Mouse (Mus musculus) kidney, embryonic 14.5 days (tissue): Measurements from ENCODE around the gene Izumo1. TPM values are rescaled to one million over a fixed set of nuclear protein-coding genes. Genes with fewer than 3 reads are reported as not detected.

ENCODE experiments used
- ATAC-seq: fragments of 200-750 bp; cut with Nextera tagmentation; 2 replicates; pipeline ENCODE4 v1.8.0; 2017; ENCODE audit warnings: moderate number of reproducible peaks, mild to moderate bottlenecking, moderate TSS enrichment, moderate library complexity; ENCODE audit not compliant: low FRiP score, low TSS enrichment
- H3K27ac ChIP-seq: fragments of 300-500 bp; sonication (generic); 2 replicates; pipeline ENCODE4 v1.5.1; 2014; ENCODE audit warnings: low read depth, mild to moderate bottlenecking, low read length, moderate library complexity, mixed read lengths
- H3K27me3 ChIP-seq: fragments of 300-500 bp; sonication (generic); 2 replicates; pipeline ENCODE4 v1.6.1; 2014; ENCODE audit warnings: mild to moderate bottlenecking, low read length; ENCODE audit not compliant: control insufficient read depth, insufficient read depth
- H3K36me3 ChIP-seq: fragments of 300-500 bp; sonication (generic); 2 replicates; pipeline ENCODE4 v1.6.1; 2014; ENCODE audit warnings: low read length, mixed read lengths; ENCODE audit not compliant: control insufficient read depth, insufficient read depth
- H3K4me1 ChIP-seq: fragments of 300-500 bp; sonication (generic); 2 replicates; pipeline ENCODE4 v1.6.1; 2014; ENCODE audit warnings: low read length, mixed read lengths; ENCODE audit not compliant: control insufficient read depth, insufficient read depth
- H3K4me2 ChIP-seq: fragments of 300-500 bp; sonication (generic); replicated peaks from 2 replicates; pipeline ENCODE4 v1.6.1; 2014; ENCODE audit warnings: low read depth, mild to moderate bottlenecking, low read length
- H3K4me3 ChIP-seq: fragments of 300-500 bp; sonication (generic); 2 replicates; pipeline ENCODE4 v1.5.1; 2014; ENCODE audit warnings: mild to moderate bottlenecking, low read length
- H3K9ac ChIP-seq: fragments of 300-500 bp; sonication (generic); 2 replicates; pipeline ENCODE4 v1.6.1; 2014; ENCODE audit warnings: low read depth, mild to moderate bottlenecking, low read length, moderate library complexity
- H3K9me3 ChIP-seq: fragments of 300-500 bp; sonication (generic); 2 replicates; pipeline ENCODE4 v1.6.1; 2016; ENCODE audit warnings: low read length; ENCODE audit not compliant: control insufficient read depth
- WGBS: fragments of 180-500 bp; shearing (Covaris S2); extraction: QIAGEN DNeasy Blood & Tissue Kit; methylation state at CpG from one replicate; pipeline ENCODE4 v1.1.7; 2014; 5-methylcytosine and 5-hydroxymethylcytosine counted together
- polyA plus RNA-seq: library from polyadenylated mRNA; unstranded; fragments of >200 nt; fragmentation: Nextera tagmentation; extraction: Ambion mirVana; gene quantifications from 2 replicates; pipeline ENCODE4 v1.2.1, GENCODE M21; 2014

Gene Izumo1
- polyA plus RNA-seq, 1 experiment from 2014 or later = 0.23 TPM

DNA sequence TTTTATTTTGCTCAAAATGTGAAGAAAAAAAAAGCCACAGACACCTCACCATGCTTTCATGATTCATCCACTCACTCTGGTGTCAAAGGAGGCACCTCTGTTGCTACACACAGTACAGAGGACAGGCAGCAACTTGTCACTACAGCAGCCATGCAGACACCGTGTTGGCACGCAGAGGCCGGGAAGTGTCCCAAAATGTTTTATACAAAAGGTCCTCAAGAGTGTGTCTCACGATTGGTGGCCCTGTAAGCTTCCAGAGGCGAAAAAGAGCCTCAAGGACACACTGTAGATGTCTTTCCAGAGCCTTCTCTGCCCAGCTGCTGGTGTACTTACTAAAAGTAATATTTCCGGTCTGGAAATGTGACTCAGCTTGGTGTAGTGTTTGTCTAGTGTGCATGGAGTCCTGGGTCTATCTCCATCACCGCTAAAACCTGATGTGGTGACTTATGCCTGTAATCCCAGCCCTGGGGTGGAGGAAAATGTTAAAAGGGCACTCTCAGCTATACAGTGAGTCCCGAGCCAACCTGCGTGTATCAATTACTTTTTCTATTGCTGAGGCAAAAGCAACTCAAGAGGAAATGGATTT lies 15.8 kb upstream of the Izumo1 start:
- 73% methylated on average over 9 of the region's 9 CpGs for WGBS
- H3K9ac ChIP-seq = no peak overlapping the region
- no peaks in the 10 kb centered on the region for H3K27me3 ChIP-seq
- H3K9me3 ChIP-seq = no peaks in the 10 kb centered on the region
- no peak for ATAC-seq
- H3K4me1 ChIP-seq = no peaks in the 10 kb centered on the region
- H3K4me3 ChIP-seq = no peak overlapping the region
- H3K27ac ChIP-seq = no peak overlapping the region
- no peak overlapping the region for H3K4me2 ChIP-seq
- no peaks in the 10 kb centered on the region for H3K36me3 ChIP-seq

DNA sequence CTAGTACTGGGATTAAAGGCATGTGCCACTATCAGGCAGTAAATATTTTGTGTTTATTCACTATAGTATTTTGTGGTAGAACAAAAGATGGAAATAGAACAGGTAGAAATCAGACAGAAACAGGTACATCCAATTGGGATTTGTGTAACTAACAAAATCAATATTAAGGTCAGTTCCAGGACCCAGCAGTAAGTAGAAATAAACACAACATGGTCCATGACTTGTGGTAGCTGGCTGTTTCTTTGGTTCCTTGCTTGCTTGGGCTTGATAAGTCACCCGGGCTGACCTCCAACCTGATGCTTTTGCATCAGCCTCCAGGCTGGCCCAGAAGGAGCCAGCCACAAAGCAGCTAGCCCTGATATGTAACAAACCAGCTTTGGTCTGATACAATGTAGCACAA lies 12.1 kb upstream of the Izumo1 start:
- Histone ChIP-seq H3K27me3 (no peaks in the 10 kb centered on the region), H3K4me3 (no peak overlapping the region)
- WGBS = 80% methylated on average over 1 of the region's 1 CpGs

DNA sequence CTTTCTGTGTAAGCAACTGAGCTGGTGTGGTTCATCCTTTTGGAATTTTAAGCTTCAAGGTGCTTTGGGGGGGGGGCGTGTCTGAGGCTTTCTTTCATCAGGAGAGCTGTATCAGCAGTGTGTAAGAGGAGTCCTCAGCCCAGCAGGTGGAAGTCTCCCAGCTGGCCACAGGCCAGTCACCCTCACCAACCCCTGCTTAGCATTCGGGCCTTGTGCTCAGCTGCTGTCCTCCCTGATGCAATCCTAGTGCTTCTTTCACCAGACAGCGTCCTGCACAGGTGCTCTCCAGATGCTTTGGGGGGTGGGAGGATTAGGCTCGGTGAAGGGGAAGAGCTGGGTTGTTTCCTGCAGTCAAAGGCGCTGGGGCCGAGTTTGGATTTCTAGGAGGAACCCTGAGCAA lies 5.3 kb upstream of the Izumo1 start:
- Histone ChIP-seq H3K27ac (no peak overlapping the region), H3K9ac (no peak overlapping the region), H3K4me3 (no peak overlapping the region), H3K9me3 (no peaks in the 10 kb centered on the region), H3K4me2 (no peak overlapping the region), H3K36me3 (no peaks in the 10 kb centered on the region), H3K27me3 (peaks cover 31% of the 10 kb centered on the region), H3K4me1 (peaks cover 12% of the 10 kb centered on the region)
- peak; percentile 59 for ATAC-seq
- 30% methylated on average over 6 of the region's 6 CpGs for WGBS

More for the DNA sequence above, 12.1 kb upstream of the Izumo1 start:
- no peak for ATAC-seq
- H3K9me3 ChIP-seq = no peaks in the 10 kb centered on the region
- H3K4me1 ChIP-seq = no peaks in the 10 kb centered on the region
- no peak overlapping the region for H3K27ac ChIP-seq
- H3K4me2 ChIP-seq = no peak overlapping the region
- H3K36me3 ChIP-seq = no peaks in the 10 kb centered on the region
- H3K9ac ChIP-seq = no peak overlapping the region

GRCm38 (mm10) chr7:45617042-45617695 lies 4.4 kb upstream of the Izumo1 start, which contains the start of gene Fut1:
Gene Fut1 (plus strand): TSS chr7:45617289.
- H3K4me1 ChIP-seq = peaks cover 12% of the 10 kb centered on the region
- peaks cover 31% of the 10 kb centered on the region for H3K27me3 ChIP-seq
- peak within 1 kb of the TSS; percentile 44 for H3K4me2 ChIP-seq
- H3K27ac ChIP-seq = no peak within 1 kb of the TSS
- ATAC-seq = peak; percentile 58
- no peaks in the 10 kb centered on the region for H3K36me3 ChIP-seq
- H3K9ac ChIP-seq = peak within 1 kb of the TSS; percentile 31; the same call in 1 of the 2 replicates
- peak within 1 kb of the TSS; percentile 23; the same call in 1 of the 2 replicates for H3K4me3 ChIP-seq
- WGBS = 6% methylated on average over 31 of the region's 31 CpGs
- no peaks in the 10 kb centered on the region for H3K9me3 ChIP-seq

DNA sequence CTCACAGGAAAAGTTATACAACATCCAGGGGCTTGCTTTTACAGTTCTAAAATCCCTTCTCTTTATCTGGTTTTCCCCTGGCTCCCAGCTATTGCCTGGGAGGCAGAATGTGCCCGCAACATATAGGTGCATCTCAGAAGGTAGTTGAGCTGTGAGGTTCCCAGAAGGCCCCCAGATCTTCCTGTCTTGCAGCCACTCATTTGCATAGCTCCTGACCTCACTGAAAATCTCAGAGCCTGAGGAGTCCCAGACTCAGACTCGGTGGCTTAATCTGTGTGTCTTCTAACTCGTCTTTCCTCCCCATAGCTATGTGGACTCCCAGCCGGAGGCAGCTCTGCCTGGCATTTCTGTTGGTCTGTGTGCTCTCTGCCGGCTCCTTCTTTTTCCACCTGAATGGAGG lies 3.3 kb upstream of the Izumo1 start:
- WGBS = 86% methylated on average over 5 of the region's 5 CpGs
- no peak overlapping the region for H3K9ac ChIP-seq
- no peak overlapping the region for H3K4me2 ChIP-seq
- no peak for ATAC-seq
- H3K27ac ChIP-seq = no peak overlapping the region
- H3K4me1 ChIP-seq = peaks cover 12% of the 10 kb centered on the region
- no peaks in the 10 kb centered on the region for H3K36me3 ChIP-seq
- peaks cover 31% of the 10 kb centered on the region for H3K27me3 ChIP-seq
- no peak overlapping the region for H3K4me3 ChIP-seq
- H3K9me3 ChIP-seq = no peaks in the 10 kb centered on the region

DNA sequence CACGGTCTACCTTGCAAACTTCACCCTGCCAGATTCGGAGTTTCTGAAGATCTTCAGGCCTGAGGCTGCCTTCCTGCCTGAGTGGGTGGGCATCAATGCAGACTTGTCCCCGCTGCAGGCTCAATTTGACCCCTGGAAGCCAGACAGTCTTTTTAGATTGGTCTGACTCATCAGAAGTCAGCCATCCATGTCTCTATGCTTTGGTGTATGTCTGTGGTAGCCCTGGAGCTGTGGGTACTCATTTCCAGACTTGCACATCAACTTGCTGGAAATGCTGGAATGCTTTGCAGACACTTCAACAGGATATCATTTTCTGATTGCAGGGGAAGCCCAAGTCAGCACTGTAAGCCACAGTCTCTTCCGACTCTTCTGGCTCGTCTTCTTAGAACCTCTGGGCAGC lies 2.0 kb upstream of the Izumo1 start:
- no peak overlapping the region for H3K4me3 ChIP-seq
- 83% methylated on average over 5 of the region's 5 CpGs for WGBS
- no peak overlapping the region for H3K4me2 ChIP-seq
- peaks cover 12% of the 10 kb centered on the region for H3K4me1 ChIP-seq
- no peaks in the 10 kb centered on the region for H3K9me3 ChIP-seq
- no peak overlapping the region for H3K27ac ChIP-seq
- no peak for ATAC-seq
- H3K9ac ChIP-seq = no peak overlapping the region
- peaks cover 31% of the 10 kb centered on the region for H3K27me3 ChIP-seq
- H3K36me3 ChIP-seq = no peaks in the 10 kb centered on the region

GRCm38 (mm10) chr7:45623507-45623906 lies 1.9 kb downstream of the Izumo1 start:
- Histone ChIP-seq H3K27me3 (peaks cover 16% of the 10 kb centered on the region), H3K4me1 (peaks cover 4% of the 10 kb centered on the region; the same call in 1 of the 2 replicates), H3K27ac (no peak overlapping the region), H3K4me3 (no peak overlapping the region), H3K4me2 (no peak overlapping the region), H3K9ac (no peak overlapping the region), H3K36me3 (no peaks in the 10 kb centered on the region), H3K9me3 (no peaks in the 10 kb centered on the region)
- ATAC-seq = no peak
- 95% methylated on average over 11 of the region's 11 CpGs for WGBS

GRCm38 (mm10) chr7:45624718-45625117 lies 3.1 kb downstream of the Izumo1 start:
- H3K4me1 ChIP-seq = peaks cover 4% of the 10 kb centered on the region; the same call in 1 of the 2 replicates
- no peak for ATAC-seq
- no peaks in the 10 kb centered on the region for H3K36me3 ChIP-seq
- no peak overlapping the region for H3K4me2 ChIP-seq
- 39% methylated on average over 3 of the region's 3 CpGs for WGBS
- no peak overlapping the region for H3K27ac ChIP-seq
- H3K4me3 ChIP-seq = no peak overlapping the region
- no peaks in the 10 kb centered on the region for H3K9me3 ChIP-seq
- H3K27me3 ChIP-seq = peaks cover 9% of the 10 kb centered on the region; the same call in 1 of the 2 replicates
- H3K9ac ChIP-seq = no peak overlapping the region

- Histone ChIP-seq H3K36me3 (no peaks in the 10 kb centered on the region), H3K4me1 (peaks cover 4% of the 10 kb centered on the region; the same call in 1 of the 2 replicates), H3K27me3 (peaks cover 9% of the 10 kb centered on the region; the same call in 1 of the 2 replicates), H3K9ac (no peak overlapping the region), H3K4me3 (no peak overlapping the region), H3K9me3 (no peaks in the 10 kb centered on the region), H3K27ac (no peak overlapping the region), H3K4me2 (no peak overlapping the region)
- no peak for ATAC-seq
- WGBS = 87% methylated on average over 8 of the region's 8 CpGs
Measured at GRCm38 (mm10) chr7:45625481-45625880, 3.9 kb downstream of the Izumo1 start.
